Mouse (Mus musculus): ENCODE data around the gene Fam198a. TPM values are rescaled to one million over a fixed set of nuclear protein-coding genes. Genes with fewer than 3 reads are reported as not detected.
A peak's percentile ranks its signal among the peaks of the same experiment; 100 is the strongest.
"Not testable (repeated sequence)": the region's sequence is repeated elsewhere in the genome, so short reads cannot be mapped to it uniquely, and the experiment has no call there.

Fam198a gene
- polyA plus RNA-seq, 1 experiment from 2014 or later, result 4.7 TPM

- Histone ChIP-seq H3K27ac (replicated peaks) (no peak overlapping the region), H3K9me3 (replicated peaks) (no peaks in the 10 kb centered on the region), H3K4me3 (replicated peaks) (no peak overlapping the region), H3K4me2 (replicated peaks) (no peak overlapping the region), H3K27me3 (no peaks in the 10 kb centered on the region), H3K9ac (no peak overlapping the region), H3K4me1 (no peaks in the 10 kb centered on the region), H3K36me3 (no peaks in the 10 kb centered on the region)
- WGBS, result 88% methylated on average over 2 of the region's 2 CpGs
- ATAC-seq (ENCODE audit: insufficient number of reproducible peaks, low FRiP score, low TSS enrichment, low read depth), result no peak
Measured at GRCm38 (mm10) chr9:122006175-122006574, 55.4 kb downstream of the Fam198a start.

GRCm38 (mm10) chr9:122006609-122007008, 55.8 kb downstream of the Fam198a start:
- H3K9ac ChIP-seq, result no peak overlapping the region
- WGBS, result 8% methylated on average over 7 of the region's 7 CpGs
- H3K4me3 ChIP-seq (replicated peaks), result no peak overlapping the region
- ATAC-seq (ENCODE audit: insufficient number of reproducible peaks, low FRiP score, low TSS enrichment, low read depth), result no peak
- H3K36me3 ChIP-seq, result no peaks in the 10 kb centered on the region
- no peaks in the 10 kb centered on the region; the same call in 1 of the 2 replicates for H3K27me3 ChIP-seq
- H3K27ac ChIP-seq (replicated peaks), result no peak overlapping the region
- no peaks in the 10 kb centered on the region for H3K9me3 ChIP-seq (replicated peaks)
- H3K4me2 ChIP-seq (replicated peaks), result no peak overlapping the region
- H3K4me1 ChIP-seq, result no peaks in the 10 kb centered on the region

GRCm38 (mm10) chr9:122008876-122009275, 58.1 kb downstream of the Fam198a start:
- no peaks in the 10 kb centered on the region; the same call in 1 of the 2 replicates for H3K27me3 ChIP-seq
- no peak overlapping the region for H3K9ac ChIP-seq
- H3K4me3 ChIP-seq (replicated peaks), result no peak overlapping the region
- no peak overlapping the region for H3K4me2 ChIP-seq (replicated peaks)
- H3K4me1 ChIP-seq, result no peaks in the 10 kb centered on the region
- H3K9me3 ChIP-seq (replicated peaks), result no peaks in the 10 kb centered on the region
- no peak overlapping the region for H3K27ac ChIP-seq (replicated peaks)
- 29% methylated on average over 2 of the region's 2 CpGs for WGBS
- ATAC-seq (ENCODE audit: insufficient number of reproducible peaks, low FRiP score, low TSS enrichment, low read depth), result peak; percentile 60
- no peaks in the 10 kb centered on the region for H3K36me3 ChIP-seq

GRCm38 (mm10) chr9:122010751-122011150, 60.0 kb downstream of the Fam198a start:
- H3K27me3 ChIP-seq, result no peaks in the 10 kb centered on the region; the same call in 1 of the 2 replicates
- 86% methylated on average over 2 of the region's 2 CpGs for WGBS
- H3K9me3 ChIP-seq (replicated peaks), result no peaks in the 10 kb centered on the region
- H3K4me3 ChIP-seq (replicated peaks), result no peak overlapping the region
- H3K4me1 ChIP-seq, result no peaks in the 10 kb centered on the region
- no peak overlapping the region for H3K4me2 ChIP-seq (replicated peaks)
- no peaks in the 10 kb centered on the region for H3K36me3 ChIP-seq
- ATAC-seq (ENCODE audit: insufficient number of reproducible peaks, low FRiP score, low TSS enrichment, low read depth), result no peak
- no peak overlapping the region for H3K27ac ChIP-seq (replicated peaks)
- no peak overlapping the region for H3K9ac ChIP-seq

- whole genome bisulfite sequencing, result 78% methylated on average over 2 of the region's 2 CpGs
- H3K27me3 ChIP-seq, result no peaks in the 10 kb centered on the region; the same call in 1 of the 2 replicates
- H3K9ac ChIP-seq, result no peak overlapping the region
- no peaks in the 10 kb centered on the region for H3K4me1 ChIP-seq
- ATAC-seq (ENCODE audit: insufficient number of reproducible peaks, low FRiP score, low TSS enrichment, low read depth), result no peak
- H3K36me3 ChIP-seq, result no peaks in the 10 kb centered on the region
- H3K27ac ChIP-seq (replicated peaks), result no peak overlapping the region
- H3K4me3 ChIP-seq (replicated peaks), result no peak overlapping the region
- H3K9me3 ChIP-seq (replicated peaks), result no peaks in the 10 kb centered on the region
- H3K4me2 ChIP-seq (replicated peaks), result no peak overlapping the region
Measured at GRCm38 (mm10) chr9:122012816-122013215, 62.0 kb downstream of the Fam198a start.

- Histone ChIP-seq H3K9me3 (replicated peaks) (no peaks in the 10 kb centered on the region), H3K9ac (no peak overlapping the region), H3K36me3 (no peaks in the 10 kb centered on the region), H3K4me3 (replicated peaks) (no peak overlapping the region), H3K27ac (replicated peaks) (no peak overlapping the region), H3K4me2 (replicated peaks) (no peak overlapping the region), H3K27me3 (no peaks in the 10 kb centered on the region; the same call in 1 of the 2 replicates), H3K4me1 (no peaks in the 10 kb centered on the region)
- WGBS, result 74% methylated on average over 4 of the region's 4 CpGs
- no peak for ATAC-seq (ENCODE audit: insufficient number of reproducible peaks, low FRiP score, low TSS enrichment, low read depth)
Measured at GRCm38 (mm10) chr9:122013629-122014028, 62.8 kb downstream of the Fam198a start.

GRCm38 (mm10) chr9:122014241-122014667, 63.5 kb downstream of the Fam198a start:
- Histone ChIP-seq H3K4me3 (replicated peaks) (no peak overlapping the region), H3K4me1 (peaks cover 5% of the 10 kb centered on the region), H3K27me3 (no peaks in the 10 kb centered on the region; the same call in 1 of the 2 replicates), H3K9ac (no peak overlapping the region), H3K36me3 (no peaks in the 10 kb centered on the region), H3K9me3 (replicated peaks) (no peaks in the 10 kb centered on the region), H3K27ac (replicated peaks) (no peak overlapping the region), H3K4me2 (replicated peaks) (no peak overlapping the region)
- 10% methylated on average over 10 of the region's 10 CpGs for WGBS
- ATAC-seq (ENCODE audit: insufficient number of reproducible peaks, low FRiP score, low TSS enrichment, low read depth), result no peak

- no peak for ATAC-seq (ENCODE audit: insufficient number of reproducible peaks, low FRiP score, low TSS enrichment, low read depth)
- Histone ChIP-seq H3K9ac (no peak overlapping the region), H3K4me3 (replicated peaks) (no peak overlapping the region), H3K4me2 (replicated peaks) (no peak overlapping the region), H3K27me3 (no peaks in the 10 kb centered on the region), H3K27ac (replicated peaks) (no peak overlapping the region), H3K4me1 (peaks cover 9% of the 10 kb centered on the region), H3K9me3 (replicated peaks) (no peaks in the 10 kb centered on the region), H3K36me3 (no peaks in the 10 kb centered on the region)
- WGBS, result 79% methylated on average over 5 of the region's 5 CpGs
Measured at GRCm38 (mm10) chr9:122018079-122018478, 67.3 kb downstream of the Fam198a start.

GRCm38 (mm10) chr9:122018782-122019395, 68.1 kb downstream of the Fam198a start:
- Histone ChIP-seq H3K27me3 (no peaks in the 10 kb centered on the region), H3K36me3 (no peaks in the 10 kb centered on the region), H3K4me1 (peaks cover 9% of the 10 kb centered on the region), H3K4me2 (replicated peaks) (0 out of 2 replicates have a peak overlapping the region, but pooled peaks have one; percentile 28), H3K27ac (replicated peaks) (0 out of 2 replicates have a peak overlapping the region, but pooled peaks have one; percentile 34), H3K9ac (no peak overlapping the region), H3K4me3 (replicated peaks) (0 out of 2 replicates have a peak overlapping the region, but pooled peaks have one; percentile 1), H3K9me3 (replicated peaks) (no peaks in the 10 kb centered on the region)
- WGBS, result 9% methylated on average over 8 of the region's 8 CpGs
- peak; percentile 73 for ATAC-seq (ENCODE audit: insufficient number of reproducible peaks, low FRiP score, low TSS enrichment, low read depth)

GRCm38 (mm10) chr9:122020321-122020720, 69.5 kb downstream of the Fam198a start:
- Histone ChIP-seq H3K27me3 (no peaks in the 10 kb centered on the region), H3K9me3 (replicated peaks) (no peaks in the 10 kb centered on the region), H3K36me3 (no peaks in the 10 kb centered on the region), H3K9ac (no peak overlapping the region), H3K4me2 (replicated peaks) (no peak overlapping the region), H3K4me3 (replicated peaks) (no peak overlapping the region), H3K4me1 (peaks cover 9% of the 10 kb centered on the region), H3K27ac (replicated peaks) (no peak overlapping the region)
- WGBS, result 77% methylated on average over 4 of the region's 4 CpGs
- no peak for ATAC-seq (ENCODE audit: insufficient number of reproducible peaks, low FRiP score, low TSS enrichment, low read depth)

GRCm38 (mm10) chr9:122021171-122021570, 70.4 kb downstream of the Fam198a start:
- H3K4me3 ChIP-seq (replicated peaks); H3K9me3 ChIP-seq (replicated peaks); H3K27ac ChIP-seq (replicated peaks); H3K9ac ChIP-seq; H3K4me2 ChIP-seq (replicated peaks); ATAC-seq (ENCODE audit: insufficient number of reproducible peaks, low FRiP score, low TSS enrichment, low read depth); H3K27me3 ChIP-seq; H3K36me3 ChIP-seq: not testable (repeated sequence)
- peaks cover 14% of the 10 kb centered on the region for H3K4me1 ChIP-seq
- WGBS, result 90% methylated on average over 4 of the region's 4 CpGs

- no peaks in the 10 kb centered on the region for H3K27me3 ChIP-seq
- H3K4me2 ChIP-seq (replicated peaks), result no peak overlapping the region
- 89% methylated on average over 5 of the region's 5 CpGs for WGBS
- ATAC-seq (ENCODE audit: insufficient number of reproducible peaks, low FRiP score, low TSS enrichment, low read depth), result no peak
- no peak overlapping the region for H3K27ac ChIP-seq (replicated peaks)
- H3K9me3 ChIP-seq (replicated peaks), result no peaks in the 10 kb centered on the region
- no peaks in the 10 kb centered on the region for H3K36me3 ChIP-seq
- no peak overlapping the region for H3K9ac ChIP-seq
- no peak overlapping the region for H3K4me3 ChIP-seq (replicated peaks)
- H3K4me1 ChIP-seq, result peaks cover 16% of the 10 kb centered on the region
Measured at GRCm38 (mm10) chr9:122021581-122021980, 70.8 kb downstream of the Fam198a start.

Measured in embryonic facial prominence, embryonic 15.5 days (tissue).